Mouse (Mus musculus): ENCODE results near the gene Slc22a20.

DNA sequence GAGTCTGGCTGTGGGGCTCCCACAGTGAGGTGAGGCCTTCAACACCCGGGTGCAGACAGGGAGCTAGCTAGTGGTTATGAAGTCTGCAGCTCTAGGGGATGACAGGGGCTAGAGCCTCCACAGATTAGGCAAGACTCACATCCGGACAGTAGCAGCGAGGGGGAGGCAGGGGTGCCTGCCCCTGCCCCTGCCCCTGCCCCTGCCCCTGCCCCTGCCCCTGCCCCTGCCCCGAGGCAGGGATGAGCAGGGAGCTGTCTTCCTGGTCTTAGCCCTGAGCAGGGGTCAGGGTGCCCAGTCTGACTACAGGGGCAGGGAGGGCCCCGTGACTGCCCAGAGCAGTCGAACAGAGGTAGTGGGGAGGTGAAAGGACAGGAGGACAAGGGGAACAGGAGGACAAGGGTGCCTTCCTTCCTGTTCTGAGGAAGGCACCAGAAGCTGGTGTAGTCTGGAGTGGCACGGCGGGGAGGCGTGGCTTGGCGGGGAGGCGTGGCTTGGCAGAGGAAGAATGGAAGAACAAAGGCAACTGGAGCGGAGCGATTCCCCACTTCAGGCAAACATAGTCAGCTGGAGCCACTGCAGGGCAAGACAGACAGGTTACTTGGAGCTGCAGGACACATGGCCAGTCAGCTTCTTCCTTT lies 3.0 kb upstream of the Slc22a20 start:
- TF ChIP-seq POLR2A (IDR thresholded peaks at IDR 0.05; ENCODE audit: insufficient read depth, low read length) (no peak), CTCF (IDR thresholded peaks at IDR 0.05; ENCODE audit: low read depth, low read length) (no peak)

Measured in ES-Bruce4 (cell line).